Mouse (Mus musculus) left cerebral cortex, postnatal 14 days (tissue): ENCODE measurements around the gene Olfr1262. TPM values are rescaled to one million over a fixed set of nuclear protein-coding genes. Genes with fewer than 3 reads are reported as not detected.

Source experiments
- DNase-seq, 2 experiments: peaks; one replicate each; pipeline ENCODE4 v3.0.0; 2021 to 2022; ENCODE audit warnings: low spot score in 2 of 2, mixed read lengths in 1 of 2
- intact Hi-C: fragments of 180-260 bp; cut with DNase I; formaldehyde crosslinking; loops from one replicate; pipeline ENCODE4 v1.15.1; 2025
- long read RNA-seq, 2 experiments: library from polyadenylated mRNA; stranded (forward); transcript quantifications; one replicate each; pipeline ENCODE4 v2.0.0; 2021
- total RNA-seq, 2 experiments: library from RNA; stranded (reverse); gene quantifications; 2 replicates each; pipeline ENCODE4 v1.2.3; 2021

Gene Olfr1262
- not detected for total RNA-seq
- long read RNA-seq, experiment 1: 0 reads
- long read RNA-seq, experiment 2: 0 reads

DNA sequence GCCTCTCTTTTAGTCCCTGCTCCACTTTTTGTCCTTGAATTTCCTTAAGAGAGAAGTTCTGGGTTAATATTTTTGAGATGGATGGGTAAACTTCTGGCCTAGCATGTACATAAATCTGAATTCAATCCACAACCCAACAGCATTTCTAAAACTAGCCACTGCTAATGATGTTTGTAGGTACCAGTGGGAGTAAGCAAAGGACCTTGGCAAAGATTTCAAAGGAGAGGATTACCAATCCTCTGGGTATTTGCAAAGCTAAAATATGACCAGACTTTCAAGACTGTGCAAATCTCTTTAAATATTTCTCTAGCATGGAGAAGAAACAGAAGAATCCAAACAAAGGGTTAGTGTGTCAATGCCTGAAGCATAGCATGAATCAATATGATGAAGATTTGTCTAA lies at the start of gene Olfr1262:
TSS of gene Olfr1262 (plus strand) at position 301 of the 400 bp plus-strand sequence.
- DNase-seq: no peak
- intact Hi-C loops: no loop called here

DNA sequence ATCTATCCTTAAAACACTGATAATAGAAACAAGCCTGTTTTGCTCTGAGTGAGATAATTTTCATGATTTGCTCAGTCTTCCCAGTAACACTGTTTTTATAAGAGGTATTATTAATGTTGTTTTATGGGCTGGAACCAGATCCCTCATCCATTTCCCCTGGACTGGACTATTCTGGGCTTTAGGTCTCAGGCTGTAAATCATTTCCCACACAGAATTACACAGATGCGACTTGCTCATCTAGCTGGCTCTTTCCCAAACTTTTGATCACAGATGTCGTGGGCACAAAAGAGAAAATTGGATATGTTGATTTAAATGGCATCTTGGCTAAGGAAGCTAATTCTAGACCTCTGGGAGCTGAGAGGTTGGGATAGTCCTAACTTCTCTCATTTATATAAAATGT lies 25.8 kb upstream of the Olfr1262 start, which contains the start of gene Olfr1260:
TSS of gene Olfr1260 (plus strand) at position 157 of the 400 bp plus-strand sequence.
- peak in 1 of 2 experiments; percentile 20 for DNase-seq
- intact Hi-C loops: no loop called here

GRCm38 (mm10) chr2:89977709-89978108 lies 22.2 kb upstream of the Olfr1262 start:
- no peak for DNase-seq
- intact Hi-C loops: no loop called here

DNA sequence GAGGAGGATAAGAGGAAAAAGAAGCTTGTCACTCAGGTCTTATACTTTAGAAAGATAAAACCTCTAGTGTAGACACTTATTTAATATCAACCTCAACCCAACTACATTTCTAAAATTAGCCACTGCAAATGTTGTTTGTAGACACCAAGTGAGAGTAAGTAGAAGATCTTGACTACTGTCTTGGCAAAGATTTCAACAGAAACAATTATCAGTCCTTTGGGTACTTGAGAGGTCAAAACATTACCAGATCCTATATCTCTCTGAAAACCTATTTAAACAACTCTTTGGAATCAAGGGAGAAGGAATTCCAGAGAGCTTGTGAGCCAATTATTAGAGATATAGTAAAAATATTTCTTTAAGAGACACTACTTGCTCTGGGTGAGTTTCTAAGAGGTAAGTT lies 9.0 kb upstream of the Olfr1262 start, which contains the start of gene Olfr1261:
TSS of gene Olfr1261 (plus strand) at position 301 of the 400 bp plus-strand sequence.
- DNase-seq: no peak
- intact Hi-C loops: no loop called here

DNA sequence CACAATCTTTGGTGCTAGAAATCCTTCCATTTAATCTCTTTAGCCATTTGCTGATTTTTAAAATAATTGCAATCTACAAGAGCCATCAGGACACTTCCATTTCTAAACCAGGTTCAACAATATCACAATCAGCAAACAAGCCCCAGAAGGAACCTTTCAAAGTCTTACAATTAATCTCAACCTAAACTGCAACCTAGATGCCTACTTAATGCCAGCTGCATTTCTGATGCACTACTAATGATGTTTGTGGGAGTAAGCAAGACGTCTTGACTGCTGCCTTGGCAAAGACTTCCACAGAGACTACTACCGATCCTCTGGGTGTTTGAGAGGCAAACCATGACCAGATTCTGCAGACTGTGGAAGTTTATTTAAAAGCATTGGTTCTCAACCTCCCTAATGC lies 11.9 kb downstream of the Olfr1262 start, which contains the start of gene Olfr1263:
TSS of gene Olfr1263 (plus strand) at position 301 of the 400 bp plus-strand sequence.
- intact Hi-C loops: no loop called here
- DNase-seq: no peak

GRCm38 (mm10) chr2:90025477-90025876 lies 25.5 kb downstream of the Olfr1262 start, which contains the start of gene Olfr1264:
TSS of gene Olfr1264 (minus strand) at chr2:90025577.
- intact Hi-C loops: no loop called here
- no peak for DNase-seq

DNA sequence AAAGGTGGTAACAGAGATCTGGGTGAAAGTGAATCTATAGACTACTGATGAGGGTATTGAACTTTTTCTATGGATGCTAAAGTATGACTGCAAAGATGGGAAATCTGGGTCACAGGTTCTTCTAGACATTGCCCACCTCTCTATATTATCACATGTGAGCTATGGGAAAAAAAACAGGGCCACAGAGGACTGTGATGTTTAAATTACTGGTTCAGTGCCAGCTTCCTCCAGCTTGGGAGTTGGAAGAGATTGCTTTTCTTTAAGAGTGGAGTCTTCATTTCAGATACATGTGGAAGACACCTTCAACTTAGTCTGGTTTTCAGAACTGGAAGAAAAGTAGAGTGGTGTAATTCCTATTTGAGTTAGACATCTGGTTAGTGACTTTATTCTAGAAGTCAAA lies 35.1 kb downstream of the Olfr1262 start, which contains the start of gene Olfr1265:
TSS of gene Olfr1265 (plus strand) at position 301 of the 400 bp plus-strand sequence.
- intact Hi-C loops: no loop called here
- DNase-seq: no peak

Other genes with a start within 250 kb of the Olfr1262 start
- gene Olfr1253, start 243.1 kb upstream of the Olfr1262 start, total RNA-seq: not detected
- gene Olfr1254, start 206.5 kb upstream of the Olfr1262 start, total RNA-seq: not detected
- gene Olfr1255, start 188.1 kb upstream of the Olfr1262 start, total RNA-seq: not detected
- under 1 TPM in 1 of 2 experiments, not detected in 1; 0.04 TPM for gene Olfr1256, start 158.6 kb upstream of the Olfr1262 start, total RNA-seq
- not detected for gene Olfr48, start 151.9 kb upstream of the Olfr1262 start, total RNA-seq
- not detected for gene Olfr1257, start 121.7 kb upstream of the Olfr1262 start, total RNA-seq
- not detected for gene Olfr1258, start 72.8 kb upstream of the Olfr1262 start, total RNA-seq
- not detected for gene Olfr1259, start 51.5 kb upstream of the Olfr1262 start, total RNA-seq
- not detected for gene Olfr1260, start 25.8 kb upstream of the Olfr1262 start, total RNA-seq
- gene Olfr1261, start 8.9 kb upstream of the Olfr1262 start, total RNA-seq: not detected
- gene Olfr1263, start 12.0 kb downstream of the Olfr1262 start, total RNA-seq: not detected
- not detected for gene Olfr1264, start 25.4 kb downstream of the Olfr1262 start, total RNA-seq
- not detected for gene Olfr1265, start 35.2 kb downstream of the Olfr1262 start, total RNA-seq
- gene Olfr140, start 63.4 kb downstream of the Olfr1262 start, total RNA-seq: not detected
- not detected for gene Olfr1269, start 121.3 kb downstream of the Olfr1262 start, total RNA-seq
- not detected for gene Olfr32, start 142.2 kb downstream of the Olfr1262 start, total RNA-seq
- gene Olfr1270, start 152.9 kb downstream of the Olfr1262 start, total RNA-seq: not detected
- not detected for gene Olfr1506, start 224.3 kb downstream of the Olfr1262 start, total RNA-seq